Mouse (Mus musculus): ENCODE results near the gene Acvrl1. TPM values are rescaled to one million over a fixed set of nuclear protein-coding genes. Genes with fewer than 3 reads are reported as not detected.
"Not testable (repeated sequence)": the region's sequence is repeated elsewhere in the genome, so short reads cannot be mapped to it uniquely, and the experiment has no call there.

Acvrl1 gene
- polyA plus RNA-seq, 1 experiment from 2014 or later, result 4.2 TPM

- WGBS, result 74% methylated on average over 9 of the region's 9 CpGs
- H3K4me3 ChIP-seq (ENCODE audit: low read depth, low read length), result no peak overlapping the region
- no peak overlapping the region for H3K9ac ChIP-seq (ENCODE audit: low read length)
- no peak overlapping the region for H3K27ac ChIP-seq (ENCODE audit: low read depth, low read length)
- H3K36me3 ChIP-seq (ENCODE audit: control insufficient read depth, insufficient read depth, low read length), result no peaks in the 10 kb centered on the region
- peaks cover 2% of the 10 kb centered on the region; the same call in 1 of the 2 replicates for H3K27me3 ChIP-seq (ENCODE audit: control insufficient read depth, insufficient read depth, low read length)
- H3K9me3 ChIP-seq (ENCODE audit: control insufficient read depth, low read length), result no peaks in the 10 kb centered on the region
- no peak overlapping the region for H3K4me2 ChIP-seq
- no peak for ATAC-seq (ENCODE audit: low FRiP score)
- DNase-seq (ENCODE audit: low spot score, missing footprints), result peak; percentile 60
- no peaks in the 10 kb centered on the region for H3K4me1 ChIP-seq (ENCODE audit: control insufficient read depth, insufficient read depth, low read length)
Measured at GRCm38 (mm10) chr15:101103605-101104304, 24.6 kb upstream of the Acvrl1 start.

GRCm38 (mm10) chr15:101105496-101105994, 22.8 kb upstream of the Acvrl1 start:
- Histone ChIP-seq H3K9ac (ENCODE audit: low read length) (no peak overlapping the region), H3K4me2 (no peak overlapping the region), H3K4me3 (ENCODE audit: low read depth, low read length) (no peak overlapping the region), H3K4me1 (ENCODE audit: control insufficient read depth, insufficient read depth, low read length) (no peaks in the 10 kb centered on the region), H3K9me3 (ENCODE audit: control insufficient read depth, low read length) (no peaks in the 10 kb centered on the region), H3K27me3 (ENCODE audit: control insufficient read depth, insufficient read depth, low read length) (peaks cover 2% of the 10 kb centered on the region; the same call in 1 of the 2 replicates), H3K27ac (ENCODE audit: low read depth, low read length) (no peak overlapping the region), H3K36me3 (ENCODE audit: control insufficient read depth, insufficient read depth, low read length) (no peaks in the 10 kb centered on the region)
- WGBS, result 22% methylated on average over 12 of the region's 12 CpGs
- ATAC-seq (ENCODE audit: low FRiP score) (peak; percentile 75), DNase-seq (ENCODE audit: low spot score, missing footprints) (peak; percentile 95)

GRCm38 (mm10) chr15:101106011-101106410, 22.3 kb upstream of the Acvrl1 start:
- no peak overlapping the region for H3K4me3 ChIP-seq (ENCODE audit: low read depth, low read length)
- H3K9ac ChIP-seq (ENCODE audit: low read length), result no peak overlapping the region
- no peaks in the 10 kb centered on the region for H3K9me3 ChIP-seq (ENCODE audit: control insufficient read depth, low read length)
- no peaks in the 10 kb centered on the region for H3K4me1 ChIP-seq (ENCODE audit: control insufficient read depth, insufficient read depth, low read length)
- H3K27me3 ChIP-seq (ENCODE audit: control insufficient read depth, insufficient read depth, low read length), result no peaks in the 10 kb centered on the region
- DNase-seq (ENCODE audit: low spot score, missing footprints) (peak; percentile 71), ATAC-seq (ENCODE audit: low FRiP score) (no peak)
- H3K36me3 ChIP-seq (ENCODE audit: control insufficient read depth, insufficient read depth, low read length), result no peaks in the 10 kb centered on the region
- H3K27ac ChIP-seq (ENCODE audit: low read depth, low read length), result no peak overlapping the region
- 84% methylated on average over 10 of the region's 10 CpGs for WGBS
- H3K4me2 ChIP-seq, result no peak overlapping the region

GRCm38 (mm10) chr15:101107906-101108671, 20.2 kb upstream of the Acvrl1 start:
- no peaks in the 10 kb centered on the region for H3K36me3 ChIP-seq (ENCODE audit: control insufficient read depth, insufficient read depth, low read length)
- no peak overlapping the region for H3K4me2 ChIP-seq
- no peaks in the 10 kb centered on the region for H3K9me3 ChIP-seq (ENCODE audit: control insufficient read depth, low read length)
- no peak for ATAC-seq (ENCODE audit: low FRiP score)
- H3K27me3 ChIP-seq (ENCODE audit: control insufficient read depth, insufficient read depth, low read length), result no peaks in the 10 kb centered on the region
- no peak overlapping the region for H3K27ac ChIP-seq (ENCODE audit: low read depth, low read length)
- no peak overlapping the region for H3K9ac ChIP-seq (ENCODE audit: low read length)
- peak; percentile 21 for DNase-seq (ENCODE audit: low spot score, missing footprints)
- WGBS, result 94% methylated on average over 5 of the region's 5 CpGs
- H3K4me3 ChIP-seq (ENCODE audit: low read depth, low read length), result no peak overlapping the region
- H3K4me1 ChIP-seq (ENCODE audit: control insufficient read depth, insufficient read depth, low read length), result no peaks in the 10 kb centered on the region

- H3K4me1 ChIP-seq (ENCODE audit: control insufficient read depth, insufficient read depth, low read length), result no peaks in the 10 kb centered on the region
- H3K9me3 ChIP-seq (ENCODE audit: control insufficient read depth, low read length), result no peaks in the 10 kb centered on the region; the same call in 1 of the 2 replicates
- ATAC-seq (ENCODE audit: low FRiP score), result no peak
- no peak overlapping the region for H3K4me2 ChIP-seq
- H3K4me3 ChIP-seq (ENCODE audit: low read depth, low read length), result no peak overlapping the region
- WGBS, result 73% methylated on average over 8 of the region's 8 CpGs
- no peaks in the 10 kb centered on the region for H3K27me3 ChIP-seq (ENCODE audit: control insufficient read depth, insufficient read depth, low read length)
- no peak for DNase-seq (ENCODE audit: low spot score, missing footprints)
- H3K27ac ChIP-seq (ENCODE audit: low read depth, low read length), result no peak overlapping the region
- no peak overlapping the region for H3K9ac ChIP-seq (ENCODE audit: low read length)
- H3K36me3 ChIP-seq (ENCODE audit: control insufficient read depth, insufficient read depth, low read length), result no peaks in the 10 kb centered on the region
Measured at GRCm38 (mm10) chr15:101113176-101113575, 15.1 kb upstream of the Acvrl1 start.

- not testable (repeated sequence) for H3K4me3 ChIP-seq (ENCODE audit: low read depth, low read length); H3K27ac ChIP-seq (ENCODE audit: low read depth, low read length); H3K9me3 ChIP-seq (ENCODE audit: control insufficient read depth, low read length); H3K27me3 ChIP-seq (ENCODE audit: control insufficient read depth, insufficient read depth, low read length); H3K4me1 ChIP-seq (ENCODE audit: control insufficient read depth, insufficient read depth, low read length); DNase-seq (ENCODE audit: low spot score, missing footprints); H3K36me3 ChIP-seq (ENCODE audit: control insufficient read depth, insufficient read depth, low read length); H3K9ac ChIP-seq (ENCODE audit: low read length); H3K4me2 ChIP-seq; ATAC-seq (ENCODE audit: low FRiP score)
- 82% methylated on average over 2 of the region's 2 CpGs for WGBS
Measured at GRCm38 (mm10) chr15:101113778-101114177, 14.5 kb upstream of the Acvrl1 start.

- WGBS, result 81% methylated on average over 5 of the region's 5 CpGs
- H3K27me3 ChIP-seq (ENCODE audit: control insufficient read depth, insufficient read depth, low read length), result no peaks in the 10 kb centered on the region; the same call in 1 of the 2 replicates
- H3K4me1 ChIP-seq (ENCODE audit: control insufficient read depth, insufficient read depth, low read length), result no peaks in the 10 kb centered on the region
- ATAC-seq (ENCODE audit: low FRiP score) (no peak), DNase-seq (ENCODE audit: low spot score, missing footprints) (no peak)
- no peak within 1 kb of the TSS for H3K4me3 ChIP-seq (ENCODE audit: low read depth, low read length)
- no peaks in the 10 kb centered on the region; the same call in 1 of the 2 replicates for H3K9me3 ChIP-seq (ENCODE audit: control insufficient read depth, low read length)
- H3K9ac ChIP-seq (ENCODE audit: low read length), result no peak within 1 kb of the TSS
- H3K4me2 ChIP-seq, result no peak within 1 kb of the TSS
- H3K27ac ChIP-seq (ENCODE audit: low read depth, low read length), result no peak within 1 kb of the TSS
- no peaks in the 10 kb centered on the region for H3K36me3 ChIP-seq (ENCODE audit: control insufficient read depth, insufficient read depth, low read length)
Measured at GRCm38 (mm10) chr15:101115511-101116110, 12.7 kb upstream of the Acvrl1 start, which contains the start of gene Ankrd33. Gene Ankrd33, plus strand, starts transcription at chr15:101115755.

- ATAC-seq (ENCODE audit: low FRiP score) (no peak), DNase-seq (ENCODE audit: low spot score, missing footprints) (no peak)
- Histone ChIP-seq H3K4me2 (no peak overlapping the region), H3K27ac (ENCODE audit: low read depth, low read length) (no peak overlapping the region), H3K9ac (ENCODE audit: low read length) (no peak overlapping the region), H3K4me1 (ENCODE audit: control insufficient read depth, insufficient read depth, low read length) (no peaks in the 10 kb centered on the region), H3K9me3 (ENCODE audit: control insufficient read depth, low read length) (no peaks in the 10 kb centered on the region; the same call in 1 of the 2 replicates), H3K27me3 (ENCODE audit: control insufficient read depth, insufficient read depth, low read length) (no peaks in the 10 kb centered on the region; the same call in 1 of the 2 replicates), H3K36me3 (ENCODE audit: control insufficient read depth, insufficient read depth, low read length) (no peaks in the 10 kb centered on the region), H3K4me3 (ENCODE audit: low read depth, low read length) (no peak overlapping the region)
- WGBS, result 62% methylated on average over 14 of the region's 14 CpGs
Measured at GRCm38 (mm10) chr15:101118399-101119125, 9.8 kb upstream of the Acvrl1 start.

All from midbrain, embryonic 11.5 days (tissue).